Comparison of ENCODE assay signal across 24 mouse cellular contexts in genomic region chr5:20625117-20625516, GRCm38 (mm10).
"Had no signal": no experiment of that assay in that cellular context is flagged by ENCODE, and none has a peak within 500 bp of the region (broad histone marks: within the 10 kb centered on the region; RNA-seq: fewer than 3 reads in every experiment).

No protein-coding gene starts in this region.

- H3K9ac ChIP-seq: forebrain, postnatal 0 days; heart, embryonic 13.5 days; heart, embryonic 15.5 days; hindbrain, embryonic 13.5 days; hindbrain, embryonic 15.5 days; limb, embryonic 12.5 days; liver, embryonic 14.5 days had no signal

- H3K4me1 ChIP-seq: heart, embryonic 13.5 days; heart, embryonic 15.5 days; limb, embryonic 10.5 days; limb, embryonic 12.5 days had no signal

- H3K4me3 ChIP-seq: heart, embryonic 13.5 days; heart, embryonic 15.5 days; hindbrain, embryonic 13.5 days; hindbrain, embryonic 15.5 days; layer of hippocampus, adult 2 months; limb, embryonic 10.5 days; limb, embryonic 12.5 days had no signal

- H3K36me3 ChIP-seq: heart, embryonic 13.5 days; heart, embryonic 15.5 days; hindbrain, embryonic 13.5 days; hindbrain, embryonic 15.5 days; limb, embryonic 10.5 days; limb, embryonic 12.5 days had no signal

- H3K27ac ChIP-seq: heart, embryonic 13.5 days; heart, embryonic 15.5 days; hindbrain, embryonic 13.5 days; hindbrain, embryonic 15.5 days; hindbrain, postnatal 0 days; layer of hippocampus, adult 2 months; limb, embryonic 10.5 days; limb, embryonic 12.5 days; liver, embryonic 14.5 days had no signal

- H3K4me2 ChIP-seq: heart, embryonic 11.5 days; heart, embryonic 13.5 days; heart, embryonic 15.5 days; hindbrain, embryonic 13.5 days; hindbrain, embryonic 15.5 days; limb, embryonic 12.5 days; liver, embryonic 11.5 days had no signal

- DNase-seq: forebrain, postnatal 0 days; gastrocnemius, postnatal 14 days; gastrocnemius, postnatal 36 days; heart, adult 18-20 months; heart, postnatal 14 days; heart, postnatal 36 days; kidney, adult 11 months; kidney, adult 8-10 months; kidney, postnatal 10 days; kidney, postnatal 25 days; kidney, postnatal 4 days; liver had no signal

- H3K9me3 ChIP-seq: heart, embryonic 13.5 days; heart, embryonic 15.5 days; hindbrain, embryonic 13.5 days; hindbrain, embryonic 15.5 days; limb, embryonic 10.5 days; limb, embryonic 12.5 days had no signal

- H3K27me3 ChIP-seq: heart, embryonic 13.5 days; heart, embryonic 15.5 days; hindbrain, embryonic 13.5 days; hindbrain, embryonic 15.5 days; limb, embryonic 12.5 days had no signal

- ATAC-seq: forebrain, postnatal 0 days; hindbrain, postnatal 0 days; intestine, embryonic 16.5 days had no signal
